Mouse (Mus musculus) retina, postnatal 1 day (tissue): ENCODE measurements around the gene Gpr101.

Experiments
- DNase-seq: peaks from one replicate; pipeline ENCODE4 v3.0.0-alpha.2; 2012

The Gpr101 gene

GRCm38 (mm10) chrX:57503634-57504033 lies at the start of gene Gpr101:
Gene Gpr101, minus strand, starts transcription at chrX:57503757.
- DNase-seq, result peak; percentile 50

DNA sequence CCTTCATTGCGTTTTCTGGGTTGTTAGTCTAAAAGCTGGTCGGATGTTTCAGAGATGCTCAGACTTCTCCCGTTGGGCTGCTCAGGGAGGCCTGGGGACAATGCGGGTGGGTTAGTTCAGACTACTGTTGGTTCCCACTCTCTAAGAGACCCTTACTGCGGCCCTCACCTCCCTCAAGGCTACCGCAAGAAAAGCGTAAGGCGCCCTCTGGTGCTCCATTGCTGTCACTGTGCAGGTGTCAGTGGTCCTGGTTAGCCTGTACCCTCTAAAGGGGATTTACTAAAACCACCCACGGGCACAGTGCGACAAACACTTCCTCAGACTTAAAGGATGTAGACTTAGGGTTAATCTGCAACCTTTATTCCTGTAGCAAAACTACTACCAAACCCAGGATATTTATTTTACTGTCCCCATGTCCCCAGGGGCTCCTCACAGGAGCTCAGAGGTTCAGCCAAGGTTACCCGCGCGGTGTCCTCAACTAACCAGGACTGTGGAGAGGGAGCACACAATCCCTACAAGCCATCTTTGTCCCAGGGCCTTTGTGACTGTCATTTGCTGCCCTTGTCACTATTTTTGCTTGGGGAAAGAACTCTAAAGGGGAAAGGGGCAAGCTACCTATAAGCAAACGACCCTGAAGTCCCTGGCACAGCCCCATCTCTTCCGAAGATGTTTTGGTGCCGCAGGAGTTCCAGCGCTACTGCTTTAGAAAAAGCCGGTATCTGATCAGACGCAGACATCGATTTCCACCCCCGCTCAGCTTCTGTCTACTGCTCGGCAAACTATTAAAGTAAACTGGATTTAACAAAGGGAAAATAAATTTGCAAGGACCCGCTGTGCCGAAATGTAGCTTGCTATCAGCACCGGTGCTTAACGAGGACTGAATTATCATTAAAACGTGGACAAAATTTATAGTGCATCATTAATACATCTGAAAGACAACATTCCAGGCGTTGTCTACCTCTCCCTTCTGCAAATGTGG lies 17.8 kb upstream of the Gpr101 start:
- peak; percentile 37 for DNase-seq

GRCm38 (mm10) chrX:57506247-57506646 lies 2.7 kb upstream of the Gpr101 start:
- DNase-seq, result no peak
